Mouse (Mus musculus): ENCODE results near the gene Lrrtm1. TPM values are rescaled to one million over a fixed set of nuclear protein-coding genes. Genes with fewer than 3 reads are reported as not detected.

Gene Lrrtm1
- polyA plus RNA-seq, 1 experiment from 2014 or later: 48.9 TPM

- Histone ChIP-seq H3K4me2 (ENCODE audit: low read depth, low read length) (no peak overlapping the region), H3K9ac (replicated peaks; ENCODE audit: low read depth, low read length) (no peak overlapping the region), H3K27me3 (ENCODE audit: control insufficient read depth, insufficient read depth, low read length) (no peaks in the 10 kb centered on the region), H3K9me3 (ENCODE audit: control insufficient read depth, low read length) (no peaks in the 10 kb centered on the region), H3K4me3 (ENCODE audit: low read depth, low read length) (no peak overlapping the region), H3K27ac (ENCODE audit: low read depth, low read length) (no peak overlapping the region), H3K36me3 (ENCODE audit: control insufficient read depth, insufficient read depth, low read length) (no peaks in the 10 kb centered on the region), H3K4me1 (ENCODE audit: control insufficient read depth, insufficient read depth, low read length) (no peaks in the 10 kb centered on the region)
- no peak for ATAC-seq (ENCODE audit: low read depth)
- WGBS: 75% methylated on average over 5 of the region's 5 CpGs
Observed at GRCm38 (mm10) chr6:77286317-77286716, 43.8 kb downstream of the Lrrtm1 start.

- no peak for ATAC-seq (ENCODE audit: low read depth)
- Histone ChIP-seq H3K4me2 (ENCODE audit: low read depth, low read length) (no peak overlapping the region), H3K27me3 (ENCODE audit: control insufficient read depth, insufficient read depth, low read length) (no peaks in the 10 kb centered on the region), H3K4me3 (ENCODE audit: low read depth, low read length) (no peak overlapping the region), H3K4me1 (ENCODE audit: control insufficient read depth, insufficient read depth, low read length) (no peaks in the 10 kb centered on the region), H3K36me3 (ENCODE audit: control insufficient read depth, insufficient read depth, low read length) (no peaks in the 10 kb centered on the region), H3K9me3 (ENCODE audit: control insufficient read depth, low read length) (no peaks in the 10 kb centered on the region), H3K9ac (replicated peaks; ENCODE audit: low read depth, low read length) (no peak overlapping the region), H3K27ac (ENCODE audit: low read depth, low read length) (no peak overlapping the region)
Observed at GRCm38 (mm10) chr6:77288402-77288801, 45.9 kb downstream of the Lrrtm1 start.

- no peaks in the 10 kb centered on the region for H3K4me1 ChIP-seq (ENCODE audit: control insufficient read depth, insufficient read depth, low read length)
- no peak overlapping the region; the same call in 1 of the 2 replicates for H3K27ac ChIP-seq (ENCODE audit: low read depth, low read length)
- no peaks in the 10 kb centered on the region for H3K9me3 ChIP-seq (ENCODE audit: control insufficient read depth, low read length)
- no peak; the same call in 1 of the 2 replicates for ATAC-seq (ENCODE audit: low read depth)
- no peak overlapping the region for H3K4me3 ChIP-seq (ENCODE audit: low read depth, low read length)
- WGBS: 53% methylated on average over 6 of the region's 6 CpGs
- no peaks in the 10 kb centered on the region for H3K36me3 ChIP-seq (ENCODE audit: control insufficient read depth, insufficient read depth, low read length)
- H3K27me3 ChIP-seq (ENCODE audit: control insufficient read depth, insufficient read depth, low read length): no peaks in the 10 kb centered on the region
- no peak overlapping the region for H3K4me2 ChIP-seq (ENCODE audit: low read depth, low read length)
- no peak overlapping the region for H3K9ac ChIP-seq (replicated peaks; ENCODE audit: low read depth, low read length)
Observed at GRCm38 (mm10) chr6:77291415-77291814, 48.9 kb downstream of the Lrrtm1 start.

GRCm38 (mm10) chr6:77301305-77301704 lies 58.8 kb downstream of the Lrrtm1 start:
- no peaks in the 10 kb centered on the region for H3K27me3 ChIP-seq (ENCODE audit: control insufficient read depth, insufficient read depth, low read length)
- H3K9ac ChIP-seq (replicated peaks; ENCODE audit: low read depth, low read length): no peak overlapping the region

GRCm38 (mm10) chr6:77306796-77307195 lies 64.3 kb downstream of the Lrrtm1 start:
- no peak overlapping the region for H3K9ac ChIP-seq (replicated peaks; ENCODE audit: low read depth, low read length)

More at GRCm38 (mm10) chr6:77301305-77301704, 58.8 kb downstream of the Lrrtm1 start:
- no peaks in the 10 kb centered on the region for H3K36me3 ChIP-seq (ENCODE audit: control insufficient read depth, insufficient read depth, low read length)
- no peaks in the 10 kb centered on the region for H3K9me3 ChIP-seq (ENCODE audit: control insufficient read depth, low read length)
- WGBS: 96% methylated on average over 1 of the region's 1 CpGs
- no peak overlapping the region for H3K27ac ChIP-seq (ENCODE audit: low read depth, low read length)
- no peak for ATAC-seq (ENCODE audit: low read depth)
- H3K4me2 ChIP-seq (ENCODE audit: low read depth, low read length): no peak overlapping the region
- H3K4me1 ChIP-seq (ENCODE audit: control insufficient read depth, insufficient read depth, low read length): no peaks in the 10 kb centered on the region
- no peak overlapping the region for H3K4me3 ChIP-seq (ENCODE audit: low read depth, low read length)

More at GRCm38 (mm10) chr6:77306796-77307195, 64.3 kb downstream of the Lrrtm1 start:
- no peak for ATAC-seq (ENCODE audit: low read depth)
- H3K4me2 ChIP-seq (ENCODE audit: low read depth, low read length): no peak overlapping the region
- WGBS: 95% methylated on average over 3 of the region's 3 CpGs
- no peak overlapping the region for H3K4me3 ChIP-seq (ENCODE audit: low read depth, low read length)
- no peak overlapping the region for H3K27ac ChIP-seq (ENCODE audit: low read depth, low read length)
- H3K9me3 ChIP-seq (ENCODE audit: control insufficient read depth, low read length): no peaks in the 10 kb centered on the region
- H3K4me1 ChIP-seq (ENCODE audit: control insufficient read depth, insufficient read depth, low read length): no peaks in the 10 kb centered on the region
- H3K27me3 ChIP-seq (ENCODE audit: control insufficient read depth, insufficient read depth, low read length): no peaks in the 10 kb centered on the region
- H3K36me3 ChIP-seq (ENCODE audit: control insufficient read depth, insufficient read depth, low read length): no peaks in the 10 kb centered on the region

All from neural tube, embryonic 14.5 days (tissue).